Mouse (Mus musculus) kidney, adult 2 months (tissue): ENCODE measurements around the gene Smco3.

Experiments used
- CTCF ChIP-seq: fragments of 200-500 bp; conservative IDR thresholded peaks from 2 replicates; pipeline ENCODE4 v1.5.1; 2011; ENCODE audit warnings: low read depth, mild to moderate bottlenecking, control low read depth, low read length, moderate library complexity, mixed read lengths; ENCODE audit not compliant: insufficient read depth, insufficient read length
- POLR2A ChIP-seq: fragments of 200-500 bp; IDR thresholded peaks from one replicate; pipeline ENCODE4 v1.6.1; 2011; ENCODE audit warnings: low read depth, low read length, control low read depth

DNA sequence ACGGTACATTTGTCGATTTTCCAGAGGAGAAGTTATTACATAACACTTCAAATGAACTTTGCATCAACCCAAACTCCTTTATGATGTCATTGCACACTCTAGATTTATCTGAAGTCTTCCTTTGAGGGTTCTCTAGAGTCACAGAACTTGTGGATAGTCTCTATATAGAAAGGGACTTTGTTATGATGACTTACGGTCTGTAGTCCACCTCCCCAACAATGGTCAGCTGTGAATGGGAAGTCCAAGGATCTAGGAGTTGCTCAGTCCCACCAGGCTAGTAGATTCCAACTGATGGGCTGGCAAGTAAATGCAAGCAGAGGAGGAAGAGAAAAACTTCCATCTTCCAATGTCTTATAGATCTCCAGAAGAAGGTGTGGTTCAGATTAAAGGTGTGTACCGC is 6.6 kb downstream of the Smco3 start:
- TF ChIP-seq CTCF (no peak), POLR2A (no peak)
